Mouse (Mus musculus) ovary, postnatal 14 days (tissue): ENCODE results near the gene Rab11b.

Source experiments
- DNase-seq: peaks from one replicate; pipeline ENCODE4 v3.0.0; 2022; ENCODE audit warnings: low spot score

Rab11b gene

GRCm38 (mm10) chr17:33760255-33761165, at the start of gene Rab11b:
Gene Rab11b, minus strand, starts transcription at chr17:33760530.
- peak; percentile 99 for DNase-seq

DNA sequence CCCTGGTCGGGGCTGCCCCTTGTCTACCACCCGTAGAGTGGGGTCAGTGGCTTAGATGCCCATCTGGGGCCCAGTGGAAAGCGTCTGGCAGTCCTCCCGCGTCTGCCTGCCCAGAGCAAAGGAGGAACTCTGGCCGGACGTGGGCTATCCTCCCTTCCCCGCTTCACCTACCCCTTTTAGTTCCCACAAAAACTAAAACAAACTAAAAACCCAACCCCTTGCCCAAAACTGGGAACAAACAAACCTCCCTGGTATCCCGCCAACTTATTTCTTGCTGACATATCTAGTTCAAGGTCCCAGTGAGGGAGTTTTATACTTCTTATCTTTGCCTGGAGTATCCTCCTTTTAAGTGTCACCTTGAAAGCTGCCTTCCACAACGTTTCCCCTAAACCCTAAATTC, 47.9 kb upstream of the Rab11b start:
- no peak for DNase-seq

DNA sequence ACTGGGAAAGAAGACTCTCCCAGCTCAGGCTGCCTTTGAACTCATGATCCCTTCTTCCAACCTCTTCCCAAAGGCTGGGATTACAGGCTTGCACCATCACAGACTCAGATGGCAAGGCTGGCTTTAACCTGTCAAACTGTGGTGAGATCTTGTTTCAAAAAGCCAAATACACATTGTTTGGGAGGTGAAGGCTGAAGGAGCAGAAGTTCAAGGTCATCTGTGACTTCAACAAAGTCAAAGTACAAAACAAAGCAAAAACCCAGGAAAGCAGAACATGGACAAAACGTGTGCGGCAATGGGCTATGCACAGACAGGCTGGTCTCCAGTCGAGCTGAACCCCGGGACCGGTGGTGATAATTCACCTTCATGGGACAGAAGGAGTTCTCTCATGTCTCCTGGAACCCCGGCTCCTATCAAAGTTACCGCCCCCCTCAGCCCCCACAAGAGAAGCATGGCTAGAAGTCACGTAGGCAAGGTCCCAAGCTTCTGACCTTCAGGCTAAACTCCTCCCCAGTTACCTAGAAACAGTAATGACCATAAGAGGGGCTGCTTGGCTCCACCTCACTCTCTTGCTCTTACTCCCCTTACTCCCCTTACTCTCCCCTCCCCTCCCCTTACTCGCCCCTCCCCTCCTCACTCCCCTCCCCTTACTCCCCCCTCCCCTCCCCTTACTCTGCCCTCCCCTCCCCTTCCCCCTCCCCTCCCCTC, 47.0 kb upstream of the Rab11b start:
- no peak for DNase-seq

DNA sequence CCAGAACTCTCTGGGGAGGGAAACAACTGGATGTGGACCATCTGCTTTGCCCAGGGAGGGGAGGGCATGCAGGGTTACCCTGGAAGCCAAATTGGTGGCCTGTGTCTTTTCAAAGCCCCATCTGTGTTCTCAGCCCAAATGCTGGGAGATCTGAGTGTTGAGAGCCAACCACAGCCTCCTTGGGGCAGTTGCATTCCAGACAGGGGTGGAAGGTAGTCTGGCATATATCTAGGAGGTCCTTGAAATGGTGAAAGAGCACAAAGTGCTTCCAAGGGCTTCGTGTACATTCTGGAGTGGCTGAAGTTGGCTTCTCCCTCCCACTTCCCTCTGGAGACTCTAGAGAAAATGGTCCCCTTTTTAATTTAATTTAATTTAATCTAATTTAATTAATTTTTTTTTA, 44.4 kb upstream of the Rab11b start:
- DNase-seq, result no peak

DNA sequence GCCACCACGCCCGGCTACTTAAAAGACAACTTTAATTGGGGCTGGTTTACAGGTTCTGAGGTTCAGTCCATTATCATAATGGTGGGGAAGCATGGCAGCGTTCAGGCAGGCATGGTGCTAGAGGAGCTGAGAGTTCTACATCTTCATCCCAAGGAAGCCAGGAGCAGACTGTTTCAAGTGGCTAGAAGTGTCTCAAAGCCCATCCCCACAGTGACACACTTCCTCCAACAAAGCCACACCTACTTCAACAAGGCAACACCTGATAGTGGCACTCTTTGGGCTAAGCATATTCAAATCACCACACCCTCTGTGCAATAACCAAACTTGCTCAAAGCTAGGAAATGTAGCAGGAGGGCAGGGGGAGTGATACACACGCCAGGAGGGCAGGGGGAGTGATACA, 43.9 kb upstream of the Rab11b start:
- no peak for DNase-seq

DNA sequence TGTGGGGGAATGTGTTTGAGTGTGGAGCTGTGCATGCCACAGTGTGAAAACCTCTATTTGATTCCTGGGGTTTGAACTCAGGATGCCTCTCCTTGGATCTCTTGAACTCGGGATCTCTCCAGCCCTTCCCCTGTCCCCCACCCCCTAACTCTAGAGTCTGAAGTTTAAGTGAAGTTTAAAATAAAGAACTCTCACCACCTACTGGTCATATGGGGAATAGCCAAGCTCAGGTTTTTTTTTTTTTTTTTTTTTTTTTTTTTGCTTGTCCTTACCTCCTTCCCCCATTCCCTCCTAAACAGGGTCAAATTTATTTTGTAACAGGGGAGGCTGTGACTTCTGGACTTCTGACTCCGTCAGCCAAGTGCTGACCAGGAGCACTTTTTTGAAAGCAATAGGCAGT, 41.9 kb upstream of the Rab11b start:
- DNase-seq, result no peak

DNA sequence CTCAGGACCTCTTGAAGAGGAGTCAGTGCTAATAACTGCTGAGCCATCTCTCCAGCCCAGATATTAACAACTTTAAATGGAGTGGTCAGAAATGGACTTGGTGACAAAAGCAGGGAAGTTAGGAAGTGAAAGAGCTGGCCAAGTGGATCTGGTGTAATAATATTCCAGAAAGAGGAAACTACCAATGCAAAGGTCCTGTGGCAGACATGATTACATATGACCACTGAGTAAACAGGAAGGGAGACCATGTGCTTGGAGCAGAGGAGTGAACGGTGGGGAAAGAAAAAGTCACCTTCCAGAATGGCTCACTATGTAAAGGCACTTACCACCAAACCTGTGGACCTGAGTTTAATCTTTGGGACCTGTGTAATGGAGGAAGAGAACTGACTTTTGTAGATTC, 38.9 kb upstream of the Rab11b start:
- no peak for DNase-seq

GRCm38 (mm10) chr17:33798306-33798705, 38.0 kb upstream of the Rab11b start:
- DNase-seq, result no peak

DNA sequence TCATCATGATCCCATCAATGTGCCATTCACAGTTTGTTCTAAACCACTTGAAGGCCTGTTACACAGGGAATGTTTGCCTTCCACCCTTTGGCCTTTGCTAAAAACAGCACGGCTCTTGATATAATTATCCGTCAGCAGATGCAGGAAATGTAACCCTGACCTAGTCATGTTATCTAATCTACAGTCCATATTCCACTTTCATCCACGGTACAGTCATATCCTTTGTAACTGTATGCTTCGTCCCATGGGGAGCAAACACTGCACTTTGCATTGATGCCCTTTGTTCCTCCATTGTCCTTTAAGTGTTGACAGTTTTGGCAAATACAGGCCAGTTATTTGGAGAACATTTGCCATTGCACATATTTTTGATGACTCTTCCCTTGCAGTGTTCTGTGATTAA, 28.4 kb upstream of the Rab11b start:
- DNase-seq, result no peak

- DNase-seq, result no peak
Measured at GRCm38 (mm10) chr17:33786375-33786774, 26.0 kb upstream of the Rab11b start.

DNA sequence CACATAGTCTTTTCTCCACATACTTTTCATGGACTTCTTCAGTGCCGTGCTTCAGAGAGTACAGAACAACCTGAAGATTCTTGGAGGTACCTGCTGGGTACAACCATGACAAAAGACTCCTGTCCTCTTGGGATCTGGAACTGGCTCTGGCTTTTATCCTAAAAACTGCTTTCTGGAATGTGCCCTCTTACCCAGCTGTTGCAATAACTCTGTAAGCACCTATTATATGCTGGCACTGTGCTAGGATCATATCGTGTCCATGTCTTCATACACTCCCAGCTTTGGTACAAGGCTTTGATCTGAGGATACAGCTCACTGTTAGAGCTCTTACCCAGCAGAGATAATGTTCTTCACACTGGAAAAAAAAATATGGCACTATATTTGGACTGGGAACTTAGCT, 24.6 kb upstream of the Rab11b start:
- no peak for DNase-seq

DNA sequence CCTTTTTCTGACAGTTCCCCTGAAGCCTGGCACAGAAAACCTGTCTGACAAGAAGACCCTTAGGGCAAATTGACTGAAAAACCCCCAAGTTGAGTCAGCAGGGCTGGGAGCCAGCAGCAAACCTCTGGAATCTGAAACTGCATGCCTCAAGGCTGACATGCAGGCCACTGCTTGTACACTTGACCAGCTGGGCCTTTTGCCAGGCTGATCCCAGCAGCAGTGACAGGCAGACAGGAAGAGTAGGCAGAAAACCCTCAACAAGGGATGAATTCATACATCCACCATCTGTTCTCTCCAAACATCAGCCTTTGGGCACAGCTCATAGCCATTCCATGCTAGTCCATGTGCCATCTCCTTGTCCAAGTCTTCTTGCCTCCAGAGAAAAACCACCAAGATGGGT, 23.1 kb upstream of the Rab11b start:
- no peak for DNase-seq

DNA sequence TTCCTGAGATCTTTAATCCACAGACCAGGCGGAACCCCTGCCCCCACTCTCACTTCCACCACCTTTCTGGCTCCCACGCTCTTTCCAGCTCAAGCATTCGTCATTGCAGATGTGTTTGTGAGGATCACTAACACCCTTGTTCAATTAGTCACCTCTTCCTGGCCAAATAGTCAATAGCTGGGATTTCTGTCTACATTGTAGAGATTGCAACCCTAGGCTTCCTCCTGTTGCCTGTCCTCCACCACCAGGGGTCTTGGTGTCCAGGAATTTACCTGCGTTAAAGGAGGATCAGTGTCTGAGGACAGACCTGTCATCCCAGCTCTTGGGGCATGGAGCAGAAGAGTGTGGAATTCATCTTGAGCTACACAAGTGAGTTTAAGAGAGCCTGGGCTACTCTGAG, 21.7 kb upstream of the Rab11b start:
- no peak for DNase-seq

GRCm38 (mm10) chr17:33781124-33781977, 21.0 kb upstream of the Rab11b start, which contains the start of gene Angptl4:
Gene Angptl4, minus strand, starts transcription at chr17:33781830.
- peak; percentile 58 for DNase-seq

- DNase-seq, result no peak
Measured at GRCm38 (mm10) chr17:33780431-33780830, 20.1 kb upstream of the Rab11b start.

DNA sequence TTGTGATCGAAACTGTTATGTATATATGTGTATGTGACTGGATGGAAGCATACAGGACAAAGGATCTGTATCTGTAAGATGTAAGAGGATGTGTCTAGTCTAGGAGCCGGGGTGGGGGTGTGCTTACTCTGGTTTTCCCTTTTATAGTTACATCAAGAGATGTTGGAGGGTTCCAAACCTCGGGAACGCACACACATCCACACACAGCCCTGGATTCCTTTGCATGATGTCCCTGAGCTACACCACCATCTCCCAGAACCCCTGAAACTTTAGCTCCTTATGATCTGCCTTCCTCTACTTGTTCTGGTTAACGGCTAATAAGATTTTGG, 19.6 kb upstream of the Rab11b start:
- no peak for DNase-seq

- DNase-seq, result peak; percentile 93
Measured at GRCm38 (mm10) chr17:33779271-33779966, 19.1 kb upstream of the Rab11b start.

- no peak for DNase-seq
Measured at GRCm38 (mm10) chr17:33775287-33775686, 15.0 kb upstream of the Rab11b start.

DNA sequence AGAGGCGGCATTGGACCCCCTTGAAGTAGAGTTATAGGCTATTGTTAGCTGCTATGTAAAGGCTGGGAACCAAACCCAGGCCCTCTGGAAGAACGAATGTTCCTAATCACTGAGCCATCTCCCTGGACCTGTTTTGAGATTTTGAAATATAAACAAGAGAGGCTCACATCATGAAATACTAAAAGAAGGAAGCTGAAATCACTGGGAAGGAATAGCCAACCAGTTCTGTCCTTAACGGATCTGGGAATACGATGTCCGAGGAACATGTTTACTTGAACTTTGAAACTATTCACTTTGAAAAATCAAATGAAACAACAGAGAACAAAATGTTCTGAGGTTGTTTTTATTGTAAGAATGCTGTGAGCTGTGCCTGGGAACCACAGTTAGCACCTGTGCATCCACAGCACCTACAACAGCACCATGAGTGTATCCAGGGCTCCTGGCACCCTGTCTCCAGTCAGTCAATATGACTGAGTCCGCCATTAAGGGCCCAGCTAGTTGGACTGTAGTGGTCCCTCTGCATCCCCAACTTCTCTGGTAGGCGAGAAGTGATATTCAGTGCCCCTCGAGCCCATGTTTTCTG, 14.3 kb upstream of the Rab11b start:
- no peak for DNase-seq

DNA sequence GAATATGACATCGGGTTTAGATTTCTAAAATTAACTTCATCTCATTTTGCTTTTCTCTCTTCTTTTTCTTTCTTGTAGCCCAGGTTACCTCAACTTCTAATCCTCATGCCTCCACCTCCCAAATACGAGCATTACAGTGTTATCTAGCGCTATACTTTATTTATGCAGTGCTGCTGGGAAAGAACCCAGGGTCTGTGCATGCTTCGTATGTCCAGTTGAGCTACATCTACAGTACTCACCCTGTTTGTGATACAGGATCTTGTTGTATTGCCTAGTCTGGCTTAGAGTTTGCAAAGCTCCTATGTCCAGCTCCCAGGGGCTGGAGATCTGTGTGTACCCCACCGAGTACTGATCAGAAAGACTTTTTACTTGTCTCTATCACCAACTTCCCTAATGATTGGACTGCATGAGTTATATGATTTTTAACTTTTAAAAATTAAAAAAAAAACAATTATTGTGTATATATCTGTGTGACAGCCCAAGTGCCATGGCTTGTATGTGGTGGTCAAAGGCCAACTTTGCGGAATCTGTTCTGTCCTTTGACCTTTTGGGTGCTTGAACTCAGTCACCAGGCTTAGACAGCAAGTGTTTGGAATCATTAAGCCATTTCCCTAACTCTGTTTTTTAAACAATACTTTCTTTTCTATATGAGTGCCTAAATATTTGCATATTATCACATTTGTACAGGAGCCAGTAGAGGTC, 13.7 kb upstream of the Rab11b start:
- no peak for DNase-seq

DNA sequence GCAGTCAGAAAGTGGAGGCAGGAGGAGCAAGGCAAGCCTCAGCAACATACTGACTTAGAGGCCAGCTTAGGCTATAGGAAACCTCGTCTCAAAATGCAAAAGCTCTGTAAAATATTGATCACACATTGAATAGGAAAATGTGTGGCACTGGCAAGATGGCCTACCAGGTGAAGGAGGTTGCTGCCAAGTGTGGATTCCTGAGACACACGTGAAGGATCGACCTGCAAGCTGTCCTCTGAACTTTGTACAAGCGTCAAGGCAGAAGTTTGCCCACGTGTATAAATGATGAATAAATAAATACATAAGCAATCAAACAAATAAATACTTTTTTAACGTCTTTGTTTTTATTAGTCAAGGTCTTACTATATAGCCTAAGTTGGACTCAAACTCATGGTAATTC, 13.1 kb upstream of the Rab11b start:
- DNase-seq, result no peak
